In the genomic region with DNA sequence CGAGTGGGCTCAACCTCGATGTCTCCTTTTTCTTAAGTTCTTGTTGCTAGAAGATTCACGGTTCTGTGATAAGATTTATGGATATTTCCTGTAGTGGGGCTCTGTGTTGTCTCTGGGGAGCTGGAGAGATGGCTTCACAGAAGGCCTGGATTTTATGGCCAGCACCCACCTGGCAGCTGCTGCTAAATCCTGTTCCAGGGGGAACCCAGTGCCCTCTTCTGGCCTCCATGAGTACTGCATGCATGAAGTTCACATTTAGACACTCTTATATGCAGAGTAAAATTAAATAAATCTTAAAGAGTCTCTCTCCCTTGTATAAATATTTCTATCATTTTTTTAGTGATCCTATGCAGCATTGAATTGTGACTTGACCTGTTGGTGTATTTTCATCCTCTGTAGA, we compare ENCODE assay signal across 9 mouse cellular contexts.
DNase-seq lines count a peak whose midpoint lies in the region; ATAC-seq lines count a peak whose summit lies in the region.
"Had no signal": no experiment of that assay in that cellular context is flagged by ENCODE, and none has a peak within 500 bp of the region (broad histone marks: within the 10 kb centered on the region; RNA-seq: fewer than 3 reads in every experiment).

No protein-coding gene starts in this region.

- ATAC-seq in neural tube, embryonic 11.5 days (ENCODE audit: insufficient read depth, low FRiP score, low TSS enrichment) = no peak

- H3K4me2 ChIP-seq in neural tube, embryonic 11.5 days (ENCODE audit: low read depth) = no peak overlapping the region
- H3K4me2 ChIP-seq: heart, embryonic 15.5 days had no signal

- H3K9ac ChIP-seq in neural tube, embryonic 11.5 days (ENCODE audit: low read length) = no peak overlapping the region
- H3K9ac ChIP-seq: heart, embryonic 15.5 days had no signal

- no peak overlapping the region for H3K27ac ChIP-seq in neural tube, embryonic 11.5 days (ENCODE audit: low read depth, low read length)
- H3K27ac ChIP-seq: heart, embryonic 15.5 days had no signal

- peak; percentile 29 for DNase-seq in gastrocnemius, adult 18-20 months (ENCODE audit: low spot score)
- DNase-seq in gastrocnemius, postnatal 25 days = no peak
- DNase-seq in neural tube, embryonic 11.5 days (ENCODE audit: low spot score) = peak; percentile 33
- no peak for DNase-seq in neural tube, embryonic 10.5 days (ENCODE audit: extremely low spot score, low spot score)
- peak; percentile 11 for DNase-seq in c-Kit-positive CD71-positive TER-119-negative erythroid progenitor cells, embryonic 14.5 days (ENCODE audit: low read depth)
- peak; percentile 70 for DNase-seq in kidney, postnatal 10 days
- peak; percentile 45 for DNase-seq in retina, postnatal 1 day
- no peak for DNase-seq in frontal cortex, postnatal 14 days (ENCODE audit: low spot score in 2 of 2)

- H3K4me3 ChIP-seq in neural tube, embryonic 11.5 days (ENCODE audit: low read depth, low read length) = no peak overlapping the region
- H3K4me3 ChIP-seq: heart, embryonic 15.5 days had no signal

- H3K27me3 ChIP-seq in neural tube, embryonic 11.5 days (ENCODE audit: control insufficient read depth, insufficient read depth, low read length) = no peaks in the 10 kb centered on the region
- H3K27me3 ChIP-seq: heart, embryonic 15.5 days had no signal

- 78% methylated on average over 3 of the region's 3 CpGs for WGBS in neural tube, embryonic 11.5 days

- no peaks in the 10 kb centered on the region for H3K9me3 ChIP-seq in neural tube, embryonic 11.5 days (ENCODE audit: control insufficient read depth, low read length)
- H3K9me3 ChIP-seq: heart, embryonic 15.5 days had no signal

- no peaks in the 10 kb centered on the region for H3K36me3 ChIP-seq in neural tube, embryonic 11.5 days (ENCODE audit: control insufficient read depth, insufficient read depth, low read length)

- no peaks in the 10 kb centered on the region for H3K4me1 ChIP-seq in neural tube, embryonic 11.5 days (ENCODE audit: control insufficient read depth, insufficient read depth, low read length)
- H3K4me1 ChIP-seq: heart, embryonic 15.5 days had no signal

Comparison
In these comparisons a context has a peak if more than half of its experiments do, and no peak if none do; other contexts are left out.
1. DNase-seq: peak in gastrocnemius, adult 18-20 months (single experiment), neural tube, embryonic 11.5 days (single experiment), c-Kit-positive CD71-positive TER-119-negative erythroid progenitor cells, embryonic 14.5 days (single experiment), kidney, postnatal 10 days (single experiment) and retina, postnatal 1 day (single experiment); none in gastrocnemius, postnatal 25 days (single experiment), neural tube, embryonic 10.5 days (single experiment) and frontal cortex, postnatal 14 days (0 of 2).